In the genomic region with DNA sequence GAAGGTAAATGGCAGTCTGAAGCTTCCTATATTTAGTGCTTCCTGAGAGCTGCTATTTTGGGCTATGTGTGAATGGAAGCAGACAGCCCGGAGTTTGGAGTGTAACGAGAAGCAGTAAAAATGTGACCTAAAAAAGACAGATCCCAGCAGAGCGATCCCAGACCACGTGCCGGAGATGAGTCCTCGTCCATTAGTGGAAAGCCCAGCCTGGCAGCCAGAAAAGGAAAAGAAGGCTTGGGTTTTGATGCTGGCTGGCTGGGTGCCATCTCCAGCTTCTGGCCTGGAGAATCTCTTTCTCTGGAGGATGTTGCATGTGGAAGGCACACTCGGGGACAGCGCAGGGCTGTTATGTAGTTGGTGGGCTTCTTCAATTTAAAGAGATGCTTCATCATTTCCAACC, we compare ENCODE assay signal across 9 mouse cellular contexts. TPM values are rescaled to one million over a fixed set of nuclear protein-coding genes. Genes with fewer than 3 reads are reported as not detected.
DNase-seq lines count a peak whose midpoint lies in the region; TF ChIP-seq lines count a peak whose summit lies in the region.
"Had no signal": no experiment of that assay in that cellular context is flagged by ENCODE, and none has a peak within 500 bp of the region (broad histone marks: within the 10 kb centered on the region; RNA-seq: fewer than 3 reads in every experiment).

No protein-coding gene starts in this region.

- peak; percentile 7 for DNase-seq in heart, adult 8-10 months (ENCODE audit: low spot score)
- DNase-seq in heart, postnatal 25 days (ENCODE audit: low spot score) = no peak
- DNase-seq in brain, embryonic 14.5 days (ENCODE audit: low read depth) = peak; percentile 70
- DNase-seq in gastrocnemius, adult 2 months = peak; percentile 43
- peak; percentile 68 for DNase-seq in layer of hippocampus, adult 9-11 months
- peak; percentile 20 for DNase-seq in retina, postnatal 7 days (ENCODE audit: low read depth, low spot score)
- DNase-seq in adrenal gland, adult 2 months = no peak
- no peak for DNase-seq in spleen, postnatal 14 days (ENCODE audit: low spot score in 2 of 2)

- no peak overlapping the region for H3K27ac ChIP-seq in gastrocnemius, adult 2 months
- H3K27ac ChIP-seq: limb, embryonic 13.5 days had no signal

- no peak for TF ChIP-seq CTCF in brain, embryonic 14.5 days (IDR thresholded peaks at IDR 0.05; ENCODE audit: borderline replicate concordance, extremely low read depth, insufficient read depth, insufficient read length)
- TF ChIP-seq CTCF in gastrocnemius, adult 2 months (IDR thresholded peaks at IDR 0.05) = no peak

- intact Hi-C loops in heart, postnatal 25 days (cut with DNase I) = no loop called here
- intact Hi-C loops in gastrocnemius, adult 2 months (cut with DNase I) = no loop called here

- H3K4me3 ChIP-seq in gastrocnemius, adult 2 months = no peak overlapping the region
- H3K4me3 ChIP-seq: limb, embryonic 13.5 days had no signal

- no peak for TF ChIP-seq POLR2A in brain, embryonic 14.5 days (IDR thresholded peaks at IDR 0.05; ENCODE audit: borderline replicate concordance, extremely low read depth, insufficient read depth, insufficient read length, poor library complexity, severe bottlenecking)

RNA-seq across cellular contexts. Expression of a gene that starts 29.4 kb away (rescaled TPM):
- under 1 TPM; 0.13 to 0.31 (median 0.21) TPM for total RNA-seq in heart, adult 8-10 months (2022)
- total RNA-seq in heart, postnatal 25 days (2021) = under 1 TPM; 0.11 to 0.26 TPM
- polyA plus RNA-seq in brain, embryonic 14.5 days (2012; rRNA removed) = 11.0 and 18.1 TPM in 2 replicates
- under 1 TPM in 1 of 2 experiments, not detected in 1; 0.06 TPM for total RNA-seq in gastrocnemius, adult 2 months (2021)
- total RNA-seq in adrenal gland, adult 2 months (2021) = 1 to 10 TPM; 3.7 to 5.8 TPM
- 2.3 and 3.5 TPM in 2 replicates for polyA plus RNA-seq in adrenal gland, adult 2 months (2012; rRNA removed)

Comparison
In these comparisons a context has a peak if more than half of its experiments do, and no peak if none do; other contexts are left out.
1. DNase-seq: peak in heart, adult 8-10 months (single experiment), brain, embryonic 14.5 days (single experiment), gastrocnemius, adult 2 months (single experiment), layer of hippocampus, adult 9-11 months (single experiment) and retina, postnatal 7 days (single experiment); none in heart, postnatal 25 days (single experiment), adrenal gland, adult 2 months (single experiment) and spleen, postnatal 14 days (0 of 2).